22 mouse cellular contexts compared by ENCODE assay signal in genomic region chr10:56545989-56546388, GRCm38 (mm10).
"Had no signal": no experiment of that assay in that cellular context is flagged by ENCODE, and none has a peak within 500 bp of the region (broad histone marks: within the 10 kb centered on the region; RNA-seq: fewer than 3 reads in every experiment).

No protein-coding gene starts in this region.

- H3K27me3 ChIP-seq: limb, embryonic 12.5 days; limb, embryonic 15.5 days; midbrain, embryonic 12.5 days; midbrain, embryonic 15.5 days; neural tube, embryonic 12.5 days; neural tube, embryonic 15.5 days had no signal

- ATAC-seq: intestine, postnatal 0 days; liver, postnatal 0 days; lung, postnatal 0 days; midbrain, embryonic 15.5 days had no signal

- H3K4me1 ChIP-seq: limb, embryonic 15.5 days; midbrain, embryonic 12.5 days; midbrain, embryonic 15.5 days; neural tube, embryonic 12.5 days; neural tube, embryonic 15.5 days had no signal

- H3K9me3 ChIP-seq: limb, embryonic 15.5 days; midbrain, embryonic 12.5 days; midbrain, embryonic 15.5 days; neural tube, embryonic 12.5 days; neural tube, embryonic 15.5 days had no signal

- DNase-seq: kidney, adult 2 months; kidney, postnatal 10 days; kidney, postnatal 36 days; left cerebral cortex, postnatal 4 days; liver, postnatal 0 days; lung, embryonic 14.5 days; right cerebral cortex, adult 18-20 months; right cerebral cortex, postnatal 14 days; right cerebral cortex, postnatal 4 days; thymus, postnatal 36 days had no signal

- H3K36me3 ChIP-seq: limb, embryonic 12.5 days; limb, embryonic 15.5 days; midbrain, embryonic 12.5 days; midbrain, embryonic 15.5 days; neural tube, embryonic 12.5 days; neural tube, embryonic 15.5 days had no signal

- H3K27ac ChIP-seq: limb, embryonic 12.5 days; limb, embryonic 15.5 days; liver, embryonic 14.5 days; macrophage; midbrain, embryonic 12.5 days; midbrain, embryonic 15.5 days; neural tube, embryonic 12.5 days; neural tube, embryonic 15.5 days; stomach, postnatal 0 days had no signal

- H3K4me3 ChIP-seq: limb, embryonic 12.5 days; limb, embryonic 15.5 days; midbrain, embryonic 12.5 days; midbrain, embryonic 15.5 days; neural tube, embryonic 12.5 days; neural tube, embryonic 15.5 days had no signal

- H3K9ac ChIP-seq: limb, embryonic 12.5 days; limb, embryonic 15.5 days; liver, embryonic 14.5 days; liver, postnatal 0 days; lung, embryonic 14.5 days; midbrain, embryonic 12.5 days; midbrain, embryonic 15.5 days; neural tube, embryonic 12.5 days; neural tube, embryonic 15.5 days had no signal

- H3K4me2 ChIP-seq: limb, embryonic 12.5 days; limb, embryonic 15.5 days; liver, embryonic 11.5 days; lung, embryonic 14.5 days; midbrain, embryonic 12.5 days; midbrain, embryonic 15.5 days; neural tube, embryonic 12.5 days; neural tube, embryonic 15.5 days had no signal
